Mouse (Mus musculus) forebrain, embryonic 11.5 days (tissue): ENCODE measurements around the gene Micall1. TPM values are rescaled to one million over a fixed set of nuclear protein-coding genes. Genes with fewer than 3 reads are reported as not detected.

ENCODE experiments used
- ATAC-seq: fragments of 200-750 bp; cut with Nextera tagmentation; replicated peaks from 2 replicates; pipeline ENCODE4 v1.8.0; 2017; ENCODE audit warnings: moderate TSS enrichment; ENCODE audit not compliant: low FRiP score
- DNase-seq: peaks from one replicate; pipeline ENCODE4 v3.0.0-alpha.2; 2017; ENCODE audit warnings: low spot score
- H3K27ac ChIP-seq: fragments of 300-500 bp; sonication (generic); 2 replicates; pipeline ENCODE4 v1.5.1; 2014; ENCODE audit warnings: low read depth, low read length
- H3K27me3 ChIP-seq: fragments of 300-500 bp; sonication (generic); 2 replicates; pipeline ENCODE4 v1.6.1; 2014; ENCODE audit warnings: mild to moderate bottlenecking, low read length, mixed read lengths; ENCODE audit not compliant: control insufficient read depth, insufficient read depth
- H3K36me3 ChIP-seq: fragments of 300-500 bp; sonication (generic); 2 replicates; pipeline ENCODE4 v1.6.1; 2014; ENCODE audit warnings: mild to moderate bottlenecking, low read length, moderate library complexity, mixed read lengths; ENCODE audit not compliant: control insufficient read depth, insufficient read depth
- H3K4me1 ChIP-seq: fragments of 300-500 bp; sonication (generic); replicated peaks from 2 replicates; pipeline ENCODE4 v1.6.1; 2014; ENCODE audit warnings: low read length, mixed read lengths; ENCODE audit not compliant: control insufficient read depth, insufficient read depth
- H3K4me2 ChIP-seq: fragments of 300-500 bp; sonication (generic); 2 replicates; pipeline ENCODE4 v1.6.1; 2014; ENCODE audit warnings: low read depth, mild to moderate bottlenecking, low read length, moderate library complexity, mixed read lengths; ENCODE audit not compliant: severe bottlenecking
- H3K4me3 ChIP-seq: fragments of 300-500 bp; sonication (generic); 2 replicates; pipeline ENCODE4 v1.5.1; 2014; ENCODE audit warnings: low read depth, low read length
- H3K9ac ChIP-seq: fragments of 300-500 bp; sonication (generic); 2 replicates; pipeline ENCODE4 v1.6.1; 2014; ENCODE audit warnings: low read length
- H3K9me3 ChIP-seq: fragments of 300-500 bp; sonication (generic); 2 replicates; pipeline ENCODE4 v1.6.1; 2016; ENCODE audit warnings: low read length, mixed read lengths; ENCODE audit not compliant: control insufficient read depth
- WGBS: fragments of 180-500 bp; shearing (Covaris S2); extraction: QIAGEN DNeasy Blood & Tissue Kit; methylation state at CpG from one replicate; pipeline ENCODE4 v1.1.7; 2014; 5-methylcytosine and 5-hydroxymethylcytosine counted together
- polyA plus RNA-seq: library from polyadenylated mRNA; unstranded; fragments of >200 nt; fragmentation: Nextera tagmentation; extraction: Ambion mirVana; gene quantifications from 2 replicates; pipeline ENCODE4 v1.2.1, GENCODE M21; 2014

Gene Micall1
- polyA plus RNA-seq, 1 experiment from 2014 or later: 7.6 TPM

GRCm38 (mm10) chr15:79119491-79119890, 10.8 kb downstream of the Micall1 start:
- DNase-seq (no peak), ATAC-seq (no peak)
- Histone ChIP-seq H3K9me3 (no peaks in the 10 kb centered on the region), H3K27ac (no peak overlapping the region), H3K4me1 (no peaks in the 10 kb centered on the region), H3K4me3 (no peak overlapping the region), H3K36me3 (no peaks in the 10 kb centered on the region), H3K27me3 (no peaks in the 10 kb centered on the region), H3K4me2 (no peak overlapping the region), H3K9ac (no peak overlapping the region)
- WGBS: 85% methylated on average over 9 of the region's 9 CpGs

- Histone ChIP-seq H3K9me3 (no peaks in the 10 kb centered on the region), H3K4me3 (no peak overlapping the region), H3K4me2 (no peak overlapping the region), H3K27ac (no peak overlapping the region), H3K27me3 (no peaks in the 10 kb centered on the region), H3K36me3 (no peaks in the 10 kb centered on the region), H3K9ac (no peak overlapping the region), H3K4me1 (no peaks in the 10 kb centered on the region)
- WGBS: 90% methylated on average over 4 of the region's 4 CpGs
- DNase-seq: no peak
- ATAC-seq: no peak
Measured at GRCm38 (mm10) chr15:79122119-79122518, 13.4 kb downstream of the Micall1 start.

GRCm38 (mm10) chr15:79122546-79122945, 13.8 kb downstream of the Micall1 start:
- no peak for ATAC-seq
- no peak overlapping the region for H3K4me3 ChIP-seq
- WGBS: 84% methylated on average over 13 of the region's 13 CpGs
- no peak for DNase-seq
- H3K27me3 ChIP-seq: no peaks in the 10 kb centered on the region
- H3K4me1 ChIP-seq: no peaks in the 10 kb centered on the region
- no peak overlapping the region for H3K4me2 ChIP-seq
- no peaks in the 10 kb centered on the region for H3K9me3 ChIP-seq
- H3K27ac ChIP-seq: no peak overlapping the region
- no peak overlapping the region for H3K9ac ChIP-seq
- no peaks in the 10 kb centered on the region; the same call in 1 of the 2 replicates for H3K36me3 ChIP-seq

- DNase-seq (no peak), ATAC-seq (no peak)
- H3K9me3 ChIP-seq: no peaks in the 10 kb centered on the region
- H3K4me1 ChIP-seq: no peaks in the 10 kb centered on the region
- 89% methylated on average over 6 of the region's 6 CpGs for WGBS
- no peaks in the 10 kb centered on the region for H3K27me3 ChIP-seq
- no peak overlapping the region for H3K4me2 ChIP-seq
- no peak overlapping the region for H3K27ac ChIP-seq
- no peaks in the 10 kb centered on the region; the same call in none of the 2 replicates for H3K36me3 ChIP-seq
- no peak overlapping the region for H3K4me3 ChIP-seq
- no peak overlapping the region for H3K9ac ChIP-seq
Measured at GRCm38 (mm10) chr15:79123751-79124150, 15.1 kb downstream of the Micall1 start.

GRCm38 (mm10) chr15:79124331-79124875, 15.7 kb downstream of the Micall1 start:
- Histone ChIP-seq H3K36me3 (no peaks in the 10 kb centered on the region; the same call in none of the 2 replicates), H3K27me3 (no peaks in the 10 kb centered on the region), H3K4me3 (no peak overlapping the region), H3K9ac (no peak overlapping the region), H3K9me3 (no peaks in the 10 kb centered on the region), H3K4me1 (no peaks in the 10 kb centered on the region), H3K27ac (no peak overlapping the region), H3K4me2 (no peak overlapping the region)
- 79% methylated on average over 10 of the region's 10 CpGs for WGBS
- no peak for ATAC-seq
- no peak for DNase-seq

- H3K36me3 ChIP-seq: no peaks in the 10 kb centered on the region; the same call in none of the 2 replicates
- DNase-seq (peak; percentile 74), ATAC-seq (no peak)
- no peak overlapping the region for H3K4me2 ChIP-seq
- no peaks in the 10 kb centered on the region for H3K27me3 ChIP-seq
- no peak overlapping the region for H3K9ac ChIP-seq
- H3K4me1 ChIP-seq: no peaks in the 10 kb centered on the region
- no peak overlapping the region for H3K4me3 ChIP-seq
- H3K9me3 ChIP-seq: no peaks in the 10 kb centered on the region
- H3K27ac ChIP-seq: no peak overlapping the region
- 82% methylated on average over 13 of the region's 13 CpGs for WGBS
Measured at GRCm38 (mm10) chr15:79126217-79126932, 17.7 kb downstream of the Micall1 start.

- Histone ChIP-seq H3K4me1 (no peaks in the 10 kb centered on the region), H3K9ac (no peak overlapping the region), H3K9me3 (no peaks in the 10 kb centered on the region), H3K27me3 (no peaks in the 10 kb centered on the region), H3K4me2 (no peak overlapping the region), H3K36me3 (no peaks in the 10 kb centered on the region; the same call in none of the 2 replicates), H3K27ac (no peak overlapping the region), H3K4me3 (no peak overlapping the region)
- no peak for ATAC-seq
- DNase-seq: no peak
- WGBS: 92% methylated on average over 12 of the region's 12 CpGs
Measured at GRCm38 (mm10) chr15:79127101-79127500, 18.4 kb downstream of the Micall1 start.

- DNase-seq: no peak
- Histone ChIP-seq H3K4me2 (no peak overlapping the region), H3K27me3 (no peaks in the 10 kb centered on the region), H3K4me3 (no peak overlapping the region), H3K4me1 (no peaks in the 10 kb centered on the region), H3K27ac (no peak overlapping the region), H3K36me3 (no peaks in the 10 kb centered on the region; the same call in none of the 2 replicates), H3K9me3 (no peaks in the 10 kb centered on the region), H3K9ac (no peak overlapping the region)
- no peak for ATAC-seq
- 96% methylated on average over 5 of the region's 5 CpGs for WGBS
Measured at GRCm38 (mm10) chr15:79128208-79128607, 19.5 kb downstream of the Micall1 start.

- Histone ChIP-seq H3K27ac (no peak overlapping the region), H3K4me1 (no peaks in the 10 kb centered on the region), H3K4me2 (no peak overlapping the region), H3K9me3 (no peaks in the 10 kb centered on the region), H3K9ac (no peak overlapping the region), H3K36me3 (no peaks in the 10 kb centered on the region; the same call in none of the 2 replicates), H3K27me3 (no peaks in the 10 kb centered on the region), H3K4me3 (no peak overlapping the region)
- no peak for DNase-seq
- no peak for ATAC-seq
- 83% methylated on average over 7 of the region's 7 CpGs for WGBS
Measured at GRCm38 (mm10) chr15:79129311-79129710, 20.6 kb downstream of the Micall1 start.
